Mouse (Mus musculus) liver, embryonic 14.5 days (tissue): ENCODE measurements at regions not wholly inside any gene's neighbourhood (a gene's known extent, or its start where the extent isn't known, plus 50 kb on each side); places are given as distances from the start of the nearest gene placed in this dataset.

Source experiments
- CTCF ChIP-seq: IDR thresholded peaks from 2 replicates; pipeline ENCODE4 v1.5.1; 2016; ENCODE audit warnings: antibody characterized with exemption, low read depth, control low read depth
- EP300 ChIP-seq: IDR thresholded peaks from 2 replicates; pipeline ENCODE4 v1.6.1; 2016; ENCODE audit warnings: antibody characterized with exemption, low read depth

- TF ChIP-seq EP300: no peak
- no peak for TF ChIP-seq CTCF
These were observed 82.1 kb upstream of the Tab2 start for GRCm38 (mm10) chr10:8037986-8038631.
